Mouse (Mus musculus) frontal cortex, adult 2 months (tissue): ENCODE data around the gene Idi2. TPM values are rescaled to one million over a fixed set of nuclear protein-coding genes. Genes with fewer than 3 reads are reported as not detected.
A peak's percentile ranks its signal among the peaks of the same experiment; 100 is the strongest.
"Not testable (repeated sequence)": the region's sequence is repeated elsewhere in the genome, so short reads cannot be mapped to it uniquely, and the experiment has no call there.

Experiments used
- DNase-seq, 2 experiments: peaks; one replicate each; pipeline ENCODE4 v3.0.0; 2022; ENCODE audit warnings: low spot score in 1 of 2; ENCODE audit errors: extremely low spot score in 1 of 2
- polyA plus RNA-seq: library from polyadenylated mRNA; depleted of rRNA; stranded (reverse); fragments of >200 nt; gene quantifications from 2 replicates; pipeline ENCODE4 v1.2.3, GENCODE M21; 2012; rRNA removed

Idi2 gene
- 0.04 TPM in 1 of 2 replicates, not detected in the other for polyA plus RNA-seq

GRCm38 (mm10) chr13:8952563-8952962 lies at the start of gene Idi2:
Idi2 (plus strand) TSS chr13:8952863.
- DNase-seq = not testable (repeated sequence)

- not testable (repeated sequence) for DNase-seq
These were observed 46.7 kb upstream of the Idi2 start for GRCm38 (mm10) chr13:8905986-8906385.

GRCm38 (mm10) chr13:8913890-8914289 lies 38.8 kb upstream of the Idi2 start:
- not testable (repeated sequence) for DNase-seq

- DNase-seq = no peak
These were observed 19.2 kb upstream of the Idi2 start for GRCm38 (mm10) chr13:8933499-8933898.

- not testable (repeated sequence) for DNase-seq
These were observed 15.0 kb upstream of the Idi2 start for GRCm38 (mm10) chr13:8937611-8938140.

GRCm38 (mm10) chr13:8941110-8941509 lies 11.6 kb upstream of the Idi2 start:
- DNase-seq = not testable (repeated sequence)

- not testable (repeated sequence) for DNase-seq
These were observed 11.0 kb upstream of the Idi2 start for GRCm38 (mm10) chr13:8941701-8942100.

- DNase-seq = not testable (repeated sequence)
These were observed 8.8 kb upstream of the Idi2 start for GRCm38 (mm10) chr13:8943828-8944227.

GRCm38 (mm10) chr13:8948131-8948530 lies 4.5 kb upstream of the Idi2 start, which contains the start of gene Gm9745:
Gm9745 (minus strand) TSS chr13:8948231.
- not testable (repeated sequence) for DNase-seq

GRCm38 (mm10) chr13:8955127-8955526 lies 2.5 kb downstream of the Idi2 start:
- not testable (repeated sequence) for DNase-seq

GRCm38 (mm10) chr13:8956873-8957272 lies 4.2 kb downstream of the Idi2 start:
- DNase-seq = not testable (repeated sequence)

- DNase-seq = not testable (repeated sequence)
These were observed 6.4 kb downstream of the Idi2 start for GRCm38 (mm10) chr13:8959058-8959457.

GRCm38 (mm10) chr13:8959554-8959953 lies 6.9 kb downstream of the Idi2 start:
- DNase-seq = not testable (repeated sequence)

GRCm38 (mm10) chr13:8961128-8961888 lies 8.6 kb downstream of the Idi2 start:
- DNase-seq = not testable (repeated sequence)

- DNase-seq = not testable (repeated sequence)
These were observed 9.6 kb downstream of the Idi2 start for GRCm38 (mm10) chr13:8962266-8962665.

GRCm38 (mm10) chr13:8965224-8965623 lies 12.6 kb downstream of the Idi2 start:
- DNase-seq = no peak

- DNase-seq = no peak
These were observed 15.1 kb downstream of the Idi2 start for GRCm38 (mm10) chr13:8967742-8968141.

GRCm38 (mm10) chr13:8972369-8972768 lies 19.7 kb downstream of the Idi2 start:
- DNase-seq = no peak

- no peak for DNase-seq
These were observed 20.3 kb downstream of the Idi2 start for GRCm38 (mm10) chr13:8972972-8973371.

- no peak for DNase-seq
These were observed 39.6 kb downstream of the Idi2 start for GRCm38 (mm10) chr13:8992231-8992630.

- DNase-seq = peak; percentile 3 to 35
These were observed 42.7 kb downstream of the Idi2 start for GRCm38 (mm10) chr13:8995159-8995989.
